Mouse (Mus musculus) brain, embryonic 14.5 days (tissue): ENCODE results near the gene 1110002E22Rik.

Experiments
- CTCF ChIP-seq: fragments of 200-500 bp; IDR thresholded peaks from 2 replicates; pipeline ENCODE4 v1.5.1; 2012; ENCODE audit warnings: inconsistent platforms, mild to moderate bottlenecking, moderate library complexity, borderline replicate concordance; ENCODE audit not compliant: insufficient read depth, insufficient read length; ENCODE audit errors: extremely low read depth
- POLR2A ChIP-seq: fragments of 200-500 bp; IDR thresholded peaks from 2 replicates; pipeline ENCODE4 v1.6.1; 2012; ENCODE audit warnings: mild to moderate bottlenecking, inconsistent platforms, borderline replicate concordance; ENCODE audit not compliant: poor library complexity, insufficient read depth, insufficient read length, severe bottlenecking; ENCODE audit errors: extremely low read depth

DNA sequence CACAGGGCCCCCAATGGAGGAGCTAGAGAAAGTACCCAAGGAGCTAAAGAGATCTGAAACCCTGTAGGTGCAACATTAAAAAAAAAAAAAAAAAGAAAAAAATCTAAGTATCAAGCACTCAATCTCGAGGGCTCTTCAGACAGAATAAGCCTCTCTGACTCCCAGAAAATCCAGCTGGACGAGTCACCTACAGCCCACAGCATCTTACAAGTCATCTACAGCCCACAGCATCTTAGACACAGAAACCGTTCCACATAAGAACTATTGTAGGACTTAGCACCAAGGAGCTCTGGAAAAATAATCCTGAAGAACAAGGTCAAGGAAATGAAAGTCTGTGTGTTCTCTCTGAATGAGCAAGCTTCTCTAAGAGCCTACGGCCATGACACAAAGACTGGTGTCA lies 37.1 kb downstream of the 1110002E22Rik start:
- TF ChIP-seq CTCF = no peak
- TF ChIP-seq POLR2A = no peak
